Mouse (Mus musculus) macrophage (primary cell): ENCODE results near the gene Pim3. TPM values are rescaled to one million over a fixed set of nuclear protein-coding genes. Genes with fewer than 3 reads are reported as not detected.
"Not testable (repeated sequence)": the region's sequence is repeated elsewhere in the genome, so short reads cannot be mapped to it uniquely, and the experiment has no call there.

Experiments
- H3K27ac ChIP-seq: fragments of 350-480 bp; formaldehyde crosslinking; 2 replicates; pipeline ENCODE4 v1.9.0; 2021
- H3K36me3 ChIP-seq: fragments of 350-480 bp; formaldehyde crosslinking; 2 replicates; pipeline ENCODE4 v1.9.0; 2021; ENCODE audit errors: inconsistent target
- H3K4me3 ChIP-seq: fragments of 350-480 bp; formaldehyde crosslinking; 2 replicates; pipeline ENCODE4 v1.9.0; 2021; ENCODE audit errors: inconsistent target
- H3K79me2 ChIP-seq: fragments of 350-480 bp; formaldehyde crosslinking; 2 replicates; pipeline ENCODE4 v1.9.0; 2021; ENCODE audit errors: inconsistent target
- WGBS: methylation state at CpG from one replicate; pipeline ENCODE4 v1.1.7; 2026; ENCODE audit warnings: inconsistent platforms; ENCODE audit not compliant: missing documents; 5-methylcytosine and 5-hydroxymethylcytosine counted together
- polyA plus RNA-seq: library from polyadenylated mRNA; stranded (reverse); fragments of 250-400 nt; gene quantifications from 3 replicates; pipeline ENCODE4 v1.2.4, GENCODE M21; 2018; ENCODE audit warnings: inconsistent platforms
- total RNA-seq, 78 experiments: library from RNA; depleted of rRNA; stranded (reverse); fragments of 250-400 nt; gene quantifications; 1 replicate in 9 of 78; 2 replicates in 24 of 78; 3 replicates in 43 of 78; 4 replicates in 2 of 78; pipeline ENCODE4 v1.2.4; 2018; ENCODE audit warnings: inconsistent platforms in 56 of 78

The Pim3 gene
- total RNA-seq (2018; cell fraction: chromatin; rRNA removed): 100 to 1,000 TPM in 1 of 26 experiments, 10 to 100 TPM in 23, 1 to 10 TPM in 2; 6.6 to 141 (median 25.1) TPM
- total RNA-seq (2018; cell fraction: cytosol; rRNA removed): 10 to 100 TPM in 21 of 26 experiments, 1 to 10 TPM in 5; 6.8 to 83.9 (median 17.8) TPM
- 100 to 1,000 TPM in 2 of 26 experiments, 10 to 100 TPM in 24; 10.5 to 127 (median 24.4) TPM for total RNA-seq (2018; cell fraction: nucleus; rRNA removed)
- 2.9 to 8.0 TPM (median 7.6 TPM) in 3 replicates for polyA plus RNA-seq

DNA sequence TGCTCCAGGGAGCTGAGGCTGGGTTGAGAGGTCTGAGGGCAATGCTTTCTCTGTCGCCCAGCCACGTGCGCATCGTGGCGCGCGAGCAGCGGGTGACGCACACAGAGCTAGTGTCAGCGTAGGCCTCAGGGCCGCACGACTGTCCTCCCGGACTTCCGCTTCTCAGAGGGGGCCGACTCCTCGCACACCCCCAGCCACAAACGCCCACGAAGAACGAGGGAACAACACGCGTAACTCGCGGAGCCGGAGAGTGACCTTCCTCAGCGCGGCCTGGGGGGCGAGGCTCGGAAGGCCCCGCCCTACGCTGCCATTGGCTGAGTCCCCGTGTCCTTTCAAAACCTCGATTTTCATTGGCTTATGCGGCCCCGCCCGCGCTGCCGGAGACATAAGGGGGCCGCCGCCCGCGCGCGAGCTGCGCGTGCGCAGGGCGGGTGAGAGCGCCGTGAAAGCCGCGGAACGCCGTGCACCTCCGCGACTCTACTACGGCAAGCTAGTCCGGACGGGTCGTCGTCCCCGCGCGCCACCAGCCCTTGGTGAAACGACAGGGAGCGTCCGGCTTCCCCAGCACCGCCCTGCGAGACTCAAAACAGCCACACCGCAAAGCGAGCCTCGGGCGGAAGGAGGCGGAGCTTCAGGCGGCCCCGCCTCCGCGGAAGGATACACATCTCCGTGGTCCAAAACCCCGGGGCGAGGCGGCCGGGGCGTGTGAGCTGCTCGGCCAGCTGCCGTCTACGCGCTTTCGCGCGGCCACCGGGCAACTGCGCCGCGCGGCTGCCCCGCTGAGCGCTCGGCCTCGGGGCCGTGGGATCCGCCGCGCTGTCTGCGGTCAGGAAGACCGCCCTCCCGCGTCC, at the start of gene Pim3:
Gene Pim3, plus strand, starts transcription at position 415 of the 851 bp plus-strand sequence.
- Histone ChIP-seq H3K36me3 (peaks cover 4% of the 10 kb centered on the region; the same call in 1 of the 2 replicates), H3K4me3 (peak within 1 kb of the TSS; percentile 24), H3K79me2 (no peaks in the 10 kb centered on the region; the same call in 1 of the 2 replicates), H3K27ac (peak within 1 kb of the TSS; percentile 51)
- under 1% methylated on average over 97 of the region's 107 CpGs for WGBS

DNA sequence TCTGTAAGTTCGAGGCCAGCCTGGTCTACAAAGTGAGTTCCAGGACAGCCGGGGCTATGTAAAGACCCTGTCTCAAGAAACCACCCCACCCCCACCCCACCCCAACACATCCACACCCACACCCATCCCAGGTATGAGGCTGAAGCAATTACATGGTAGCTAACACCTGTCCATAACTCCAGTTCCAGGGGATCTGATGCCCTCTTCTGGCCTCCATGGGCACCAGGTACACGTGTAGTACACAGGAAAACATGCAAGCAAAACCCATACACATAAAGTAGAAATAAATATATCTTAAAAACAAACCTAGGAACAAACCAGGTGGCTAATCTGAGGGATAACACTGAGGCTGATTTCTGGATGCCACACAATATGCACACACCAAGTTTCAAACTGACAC, 48.7 kb upstream of the Pim3 start:
- no peak overlapping the region for H3K27ac ChIP-seq
- H3K79me2 ChIP-seq: peaks cover 17% of the 10 kb centered on the region
- peaks cover 56% of the 10 kb centered on the region for H3K36me3 ChIP-seq
- 98% methylated on average over 3 of the region's 3 CpGs for WGBS
- H3K4me3 ChIP-seq: no peak overlapping the region

DNA sequence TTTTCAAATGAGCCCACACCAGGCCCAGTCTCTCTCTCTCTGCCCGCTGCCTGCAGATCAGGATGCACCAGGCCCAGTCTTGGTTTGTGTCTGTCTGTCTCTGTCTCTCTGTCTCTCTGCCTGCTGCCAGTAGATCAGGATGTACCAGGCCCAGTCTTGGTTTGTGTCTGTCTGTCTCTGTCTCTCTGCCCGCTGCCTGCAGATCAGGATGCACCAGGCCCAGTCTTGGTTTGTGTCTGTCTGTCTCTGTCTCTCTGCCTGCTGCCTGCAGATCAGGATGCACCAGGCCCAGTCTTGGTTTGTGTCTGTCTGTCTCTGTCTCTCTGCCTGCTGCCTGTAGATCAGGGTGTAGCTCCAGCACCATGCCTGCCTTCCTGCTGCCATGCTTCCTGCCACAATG, 48.1 kb upstream of the Pim3 start:
- WGBS: 100% methylated on average over 2 of the region's 2 CpGs
- H3K4me3 ChIP-seq, H3K27ac ChIP-seq: not testable (repeated sequence)
- H3K36me3 ChIP-seq: peaks cover 50% of the 10 kb centered on the region
- H3K79me2 ChIP-seq: peaks cover 22% of the 10 kb centered on the region

DNA sequence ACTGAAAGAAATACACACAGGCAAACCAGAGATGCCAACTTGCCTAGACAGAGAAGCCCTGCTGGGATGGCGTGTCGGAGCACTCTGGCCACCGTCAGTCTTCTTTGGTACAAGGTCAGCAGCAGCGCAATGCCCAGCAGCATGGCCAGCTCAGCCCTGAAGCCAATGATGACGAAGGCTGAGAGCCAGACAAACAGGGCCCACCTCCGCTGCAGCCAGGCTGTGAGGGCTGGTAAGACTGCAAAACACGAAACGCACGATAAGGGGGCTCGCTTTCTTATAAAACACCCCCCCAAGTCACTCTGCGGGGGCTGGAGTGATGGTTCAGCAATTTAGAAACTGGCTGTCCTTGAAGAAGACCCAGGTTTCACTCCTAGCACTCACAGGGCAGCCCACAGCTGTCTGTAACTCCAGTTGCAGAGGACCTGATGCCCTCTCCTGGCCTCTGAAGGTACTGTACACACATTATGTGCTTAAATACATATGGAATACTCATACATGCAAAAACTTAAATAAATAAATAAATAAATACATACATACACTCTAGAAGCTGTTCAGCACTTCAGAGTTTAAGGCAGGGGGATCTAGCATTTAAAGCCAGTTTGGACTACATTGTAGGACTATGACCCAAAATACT, 47.5 kb upstream of the Pim3 start:
- Histone ChIP-seq H3K27ac (peak overlapping the region; percentile 75), H3K79me2 (peaks cover 22% of the 10 kb centered on the region), H3K4me3 (no peak overlapping the region), H3K36me3 (peaks cover 44% of the 10 kb centered on the region)
- WGBS: 93% methylated on average over 11 of the region's 11 CpGs

DNA sequence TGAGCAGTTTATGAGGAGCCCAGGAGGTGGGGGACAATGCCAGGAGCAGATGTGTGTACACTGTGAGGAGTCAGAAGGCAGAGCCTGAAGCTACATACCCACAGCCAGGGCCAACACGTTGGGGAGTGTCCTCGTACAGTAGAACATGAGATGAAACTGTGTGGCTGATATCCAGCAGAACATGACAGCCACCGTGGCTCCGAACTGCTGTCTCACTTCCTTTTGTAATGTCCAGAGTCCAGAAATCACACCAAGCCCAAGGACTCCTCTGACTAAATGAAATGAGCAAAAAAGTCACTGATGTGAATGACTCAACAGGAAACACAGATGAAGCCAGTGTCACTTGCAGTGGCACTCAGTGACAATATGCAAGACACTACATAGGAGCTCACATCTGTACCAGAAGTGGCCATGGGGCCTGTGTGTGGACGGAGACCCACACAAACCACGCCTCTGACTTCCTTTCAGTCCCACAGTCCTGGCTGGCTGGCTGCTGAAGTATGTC, 46.7 kb upstream of the Pim3 start:
- 12% methylated on average over 6 of the region's 6 CpGs for WGBS
- H3K36me3 ChIP-seq: peaks cover 39% of the 10 kb centered on the region
- no peak overlapping the region for H3K4me3 ChIP-seq
- H3K27ac ChIP-seq: peak overlapping the region; percentile 75
- peaks cover 27% of the 10 kb centered on the region for H3K79me2 ChIP-seq

DNA sequence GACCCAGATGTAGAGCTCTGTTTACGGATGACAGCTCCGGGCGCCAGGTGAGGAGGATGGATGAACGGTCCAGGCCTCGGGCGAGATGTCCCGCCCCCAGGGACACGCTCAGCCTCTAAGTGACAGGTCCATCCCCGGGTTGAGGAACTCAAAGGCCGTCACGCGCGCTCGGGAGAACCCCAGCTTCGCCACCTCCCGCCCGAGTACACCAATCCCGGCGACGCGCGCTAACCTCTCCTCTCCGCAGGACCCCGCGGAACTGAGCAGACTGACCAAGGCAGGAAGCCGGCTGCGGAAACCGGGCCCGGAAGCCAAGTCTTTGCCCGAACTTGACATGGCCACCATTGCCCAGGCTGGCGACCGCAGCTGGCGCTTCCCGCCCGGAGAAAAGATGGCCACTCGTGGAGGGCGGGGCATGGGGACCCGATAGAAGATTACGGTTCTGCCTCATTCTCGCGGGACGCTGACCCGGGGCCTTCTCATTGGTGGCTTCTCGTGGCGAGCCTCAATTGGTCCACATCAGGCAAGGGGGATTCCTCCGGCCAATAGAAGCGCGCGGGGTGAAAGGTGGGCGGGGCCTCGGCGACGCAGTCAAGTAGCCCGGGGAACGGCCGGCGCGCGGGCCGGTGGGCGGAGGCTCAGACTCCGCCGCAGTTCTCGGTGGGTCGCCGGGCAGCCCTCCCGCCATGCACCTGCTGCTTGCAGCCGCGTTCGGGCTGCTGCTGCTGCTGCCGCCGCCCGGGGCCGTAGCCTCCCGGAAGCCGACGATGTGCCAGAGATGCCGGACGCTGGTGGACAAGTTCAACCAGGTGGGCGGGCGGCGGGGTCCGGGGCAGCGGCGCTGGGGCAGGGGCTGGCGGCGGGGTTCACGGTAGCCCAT, 42.7 kb upstream of the Pim3 start, which contains the start of the genes Alg12 and Creld2:
Gene Alg12, minus strand, starts transcription at position 293 of the 880 bp plus-strand sequence.
Gene Creld2, plus strand, starts transcription at position 621 of the 880 bp plus-strand sequence.
- H3K27ac ChIP-seq: peak within 1 kb of the TSS; percentile 54
- H3K4me3 ChIP-seq: peak within 1 kb of the TSS; percentile 93
- under 1% methylated on average over 87 of the region's 88 CpGs for whole genome bisulfite sequencing
- peaks cover 21% of the 10 kb centered on the region for H3K36me3 ChIP-seq
- peaks cover 46% of the 10 kb centered on the region for H3K79me2 ChIP-seq

DNA sequence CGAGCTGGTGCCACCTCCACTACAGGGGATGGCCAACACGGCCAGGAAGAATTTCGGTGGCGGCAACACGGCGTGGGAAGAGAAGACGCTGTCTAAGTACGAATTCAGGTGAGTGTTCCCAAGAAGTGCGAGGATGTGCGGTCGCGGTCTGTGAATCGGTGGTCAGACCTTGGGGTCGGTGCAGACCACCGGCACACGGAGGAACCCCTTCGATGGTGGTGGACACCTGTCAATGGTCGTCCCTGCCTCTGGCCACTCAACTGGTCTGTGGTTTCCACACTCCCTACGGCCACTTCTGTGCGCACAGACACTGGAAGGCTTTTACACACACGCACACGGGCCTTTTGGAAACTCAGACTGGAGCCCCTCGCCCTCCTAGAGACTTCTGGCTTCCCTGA, 42.1 kb upstream of the Pim3 start:
- Histone ChIP-seq H3K36me3 (peaks cover 23% of the 10 kb centered on the region), H3K4me3 (peak overlapping the region; percentile 71), H3K79me2 (peaks cover 46% of the 10 kb centered on the region), H3K27ac (no peak overlapping the region)
- WGBS: 1% methylated on average over 23 of the region's 23 CpGs

DNA sequence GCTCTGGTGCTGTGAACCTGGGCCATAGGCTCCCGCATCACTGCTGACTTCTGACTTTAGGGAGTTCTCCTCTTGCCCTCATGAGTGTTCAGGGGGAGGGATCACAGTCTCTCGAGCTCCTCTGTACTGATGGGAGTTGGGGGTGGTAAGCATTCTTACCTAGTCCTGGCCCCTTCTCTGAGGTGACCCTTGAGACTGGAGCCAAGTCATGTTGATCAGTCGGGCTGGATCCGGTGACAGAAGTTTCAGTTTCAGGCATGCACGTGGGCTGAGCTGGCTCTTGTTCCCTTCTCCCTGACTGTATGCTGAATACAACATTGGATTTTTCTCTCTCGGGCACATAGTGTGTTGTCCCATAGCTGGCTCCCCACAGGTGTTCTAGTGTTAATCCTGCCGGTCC, 40.6 kb upstream of the Pim3 start:
- Histone ChIP-seq H3K36me3 (peaks cover 38% of the 10 kb centered on the region), H3K79me2 (peaks cover 46% of the 10 kb centered on the region), H3K27ac (no peak overlapping the region), H3K4me3 (no peak overlapping the region)
- WGBS: 84% methylated on average over 7 of the region's 7 CpGs

DNA sequence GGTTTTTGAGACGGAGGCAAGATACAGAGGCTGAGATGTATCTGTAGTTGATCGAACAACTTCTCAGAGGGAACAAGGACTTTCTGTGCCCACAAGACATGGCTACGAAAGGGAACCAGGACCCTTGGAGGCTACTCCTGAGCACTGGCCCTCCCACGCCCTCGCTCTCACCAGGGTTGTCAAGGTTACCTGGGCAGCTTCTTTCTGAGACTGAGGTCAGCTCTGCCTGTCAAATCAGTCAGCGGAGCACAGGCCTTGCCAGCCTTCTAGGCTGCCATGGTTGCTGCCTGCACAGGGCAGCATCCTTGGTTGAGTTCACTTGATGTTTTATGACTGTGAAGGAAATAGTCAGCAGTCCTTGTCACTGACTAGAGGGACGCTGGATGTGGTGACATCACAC, 39.5 kb upstream of the Pim3 start:
- Histone ChIP-seq H3K27ac (no peak overlapping the region), H3K36me3 (peaks cover 41% of the 10 kb centered on the region), H3K79me2 (peaks cover 36% of the 10 kb centered on the region), H3K4me3 (no peak overlapping the region)
- 95% methylated on average over 7 of the region's 7 CpGs for WGBS

DNA sequence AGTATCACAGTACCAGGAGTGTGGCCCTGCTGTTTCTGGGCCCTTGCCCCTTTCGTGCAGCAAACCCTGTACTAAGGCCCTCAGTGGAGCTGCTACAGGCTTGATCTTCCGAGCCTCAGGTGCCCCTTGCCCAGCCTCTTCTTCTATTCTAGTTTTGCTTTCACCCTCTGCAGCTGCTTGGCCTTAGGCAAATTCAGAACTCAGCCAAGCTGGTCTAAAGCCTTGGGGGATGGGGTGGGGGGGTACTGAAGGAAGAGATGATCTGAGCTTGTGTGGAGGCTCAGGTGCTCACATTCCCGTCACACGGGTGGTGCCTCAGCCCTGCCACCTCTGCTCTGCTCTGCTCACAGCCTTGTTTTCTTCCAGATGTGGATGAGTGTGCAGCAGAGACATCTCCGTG, 38.6 kb upstream of the Pim3 start:
- Histone ChIP-seq H3K79me2 (peaks cover 27% of the 10 kb centered on the region), H3K4me3 (no peak overlapping the region), H3K27ac (no peak overlapping the region), H3K36me3 (peaks cover 41% of the 10 kb centered on the region)
- WGBS: 88% methylated on average over 5 of the region's 5 CpGs

DNA sequence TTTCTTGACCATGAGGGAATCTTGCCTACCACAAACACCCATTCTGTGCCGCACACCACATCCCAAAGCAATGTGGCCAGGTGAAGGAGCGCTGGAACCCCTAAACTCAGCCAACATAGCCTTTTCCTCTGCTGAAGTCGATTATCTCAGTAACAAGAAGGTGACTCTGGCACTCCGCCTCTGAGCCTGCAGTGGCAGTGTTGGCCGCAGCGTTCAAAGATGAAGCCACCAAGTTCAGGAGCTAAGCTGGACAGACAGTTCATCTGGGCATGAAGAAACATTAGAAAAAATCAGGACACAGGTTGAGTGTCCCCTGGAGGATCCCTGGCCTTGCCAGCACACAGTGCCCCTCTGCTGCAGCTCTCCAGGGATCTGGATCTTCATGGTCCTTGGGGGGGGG, 34.5 kb upstream of the Pim3 start:
- Histone ChIP-seq H3K79me2 (no peaks in the 10 kb centered on the region), H3K36me3 (peaks cover 41% of the 10 kb centered on the region), H3K27ac (no peak overlapping the region), H3K4me3 (no peak overlapping the region)
- 94% methylated on average over 6 of the region's 6 CpGs for WGBS

DNA sequence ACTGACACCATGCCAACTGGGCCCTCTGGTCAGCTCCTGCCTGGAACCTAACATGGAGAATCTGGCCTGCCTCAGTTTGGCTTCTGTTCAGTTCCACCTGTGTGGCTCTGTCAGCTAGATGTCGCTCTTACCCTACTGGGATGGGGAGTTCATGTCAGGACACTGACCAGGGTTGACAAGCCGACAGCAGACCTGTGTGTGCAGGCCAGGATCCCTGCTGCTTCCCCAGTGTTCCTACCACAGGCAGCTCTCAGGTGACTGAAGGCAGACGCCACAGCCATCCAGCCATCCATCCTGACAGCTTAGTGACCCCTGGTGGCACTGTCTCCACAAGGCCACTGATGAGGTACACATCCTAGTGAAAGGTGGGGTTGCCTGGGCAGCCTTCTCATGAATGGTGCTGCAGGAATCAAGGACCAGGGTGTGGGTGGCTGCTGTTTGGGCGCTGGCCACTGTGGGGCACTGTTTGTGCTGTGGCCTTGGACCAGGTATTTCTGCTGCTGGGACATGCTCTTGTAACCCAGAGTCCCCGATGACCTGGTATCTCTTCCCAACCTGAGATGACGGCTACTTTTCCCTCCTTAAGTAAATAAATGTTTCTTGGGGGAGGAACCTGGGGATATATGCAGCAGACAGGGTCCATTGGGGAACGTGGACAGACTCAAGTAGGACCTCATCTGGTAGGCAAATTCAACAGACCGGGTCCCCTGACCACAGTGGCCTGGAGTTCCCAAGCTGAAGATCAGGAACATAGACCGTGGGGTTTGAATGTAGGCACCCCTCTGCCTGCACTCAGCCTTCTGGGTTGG, 33.8 kb upstream of the Pim3 start:
- Histone ChIP-seq H3K4me3 (no peak overlapping the region), H3K36me3 (peaks cover 35% of the 10 kb centered on the region), H3K27ac (no peak overlapping the region), H3K79me2 (no peaks in the 10 kb centered on the region)
- 39% methylated on average over 9 of the region's 9 CpGs for WGBS
